ENCODE assay signal across 8 mouse cellular contexts in genomic region chr11:95009629-95010014, GRCm38 (mm10). TPM values are rescaled to one million over a fixed set of nuclear protein-coding genes. Genes with fewer than 3 reads are reported as not detected.
DNase-seq lines count a peak whose midpoint lies in the region; ATAC-seq and TF ChIP-seq lines count a peak whose summit lies in the region.

Gene Samd14 (plus strand): TSS chr11:95009879.

- DNase-seq in adrenal gland, postnatal 10 days = peak; percentile 75
- DNase-seq in embryonic facial prominence, embryonic 10.5 days (ENCODE audit: low spot score) = peak; percentile 90
- DNase-seq in heart, embryonic 10.5 days (ENCODE audit: low spot score) = peak; percentile 91
- peak; percentile 90 for DNase-seq in kidney, postnatal 0 days (ENCODE audit: low spot score)
- peak; percentile 67 for DNase-seq in liver, embryonic 13.5 days
- peak; percentile 47 for DNase-seq in naive thymus-derived CD4-positive, alpha-beta T cell, adult 2 months (ENCODE audit: low read depth)

- peak within 1 kb of the TSS; percentile 90 for H3K4me2 ChIP-seq in kidney, postnatal 0 days (ENCODE audit: low read length)
- peak within 1 kb of the TSS; percentile 83 for H3K4me2 ChIP-seq in liver, embryonic 13.5 days

- no peaks in the 10 kb centered on the region for H3K9me3 ChIP-seq in ES-Bruce4 (replicated peaks; ENCODE audit: control insufficient read depth, insufficient read depth, low read length, poor library complexity, severe bottlenecking)
- H3K9me3 ChIP-seq in embryonic facial prominence, embryonic 10.5 days = no peaks in the 10 kb centered on the region
- H3K9me3 ChIP-seq in heart, embryonic 10.5 days = no peaks in the 10 kb centered on the region
- no peaks in the 10 kb centered on the region for H3K9me3 ChIP-seq in kidney, postnatal 0 days (replicated peaks; ENCODE audit: low read length)
- no peaks in the 10 kb centered on the region for H3K9me3 ChIP-seq in liver, embryonic 13.5 days (replicated peaks)

- H3K4me1 ChIP-seq in ES-Bruce4 (ENCODE audit: control insufficient read depth, insufficient read depth, low read length) = no peaks in the 10 kb centered on the region
- peaks cover 78% of the 10 kb centered on the region for H3K4me1 ChIP-seq in embryonic facial prominence, embryonic 10.5 days
- H3K4me1 ChIP-seq in heart, embryonic 10.5 days = peaks cover 76% of the 10 kb centered on the region
- H3K4me1 ChIP-seq in kidney, postnatal 0 days (replicated peaks; ENCODE audit: insufficient read depth, low read length) = peaks cover 28% of the 10 kb centered on the region
- H3K4me1 ChIP-seq in liver, embryonic 13.5 days (replicated peaks) = peaks cover 79% of the 10 kb centered on the region

- TF ChIP-seq CTCF in ES-Bruce4 (IDR thresholded peaks at IDR 0.05; ENCODE audit: low read depth, low read length) = no peak
- TF ChIP-seq CTCF in kidney, postnatal 0 days (IDR thresholded peaks at IDR 0.05; ENCODE audit: low read depth) = no peak

- no peaks in the 10 kb centered on the region for H3K36me3 ChIP-seq in ES-Bruce4 (ENCODE audit: control insufficient read depth, insufficient read depth, low read length, poor library complexity, severe bottlenecking)
- H3K36me3 ChIP-seq in embryonic facial prominence, embryonic 10.5 days (replicated peaks) = peaks cover 35% of the 10 kb centered on the region
- H3K36me3 ChIP-seq in heart, embryonic 10.5 days = peaks cover 19% of the 10 kb centered on the region
- H3K36me3 ChIP-seq in kidney, postnatal 0 days (ENCODE audit: insufficient read depth, low read length) = 0 out of 2 replicates have a peak, but pooled peaks cover 5% of the 10 kb centered on the region
- peaks cover 34% of the 10 kb centered on the region for H3K36me3 ChIP-seq in liver, embryonic 13.5 days

- H3K27ac ChIP-seq in ES-Bruce4 (ENCODE audit: insufficient read depth, low read length) = no peak within 1 kb of the TSS
- H3K27ac ChIP-seq in embryonic facial prominence, embryonic 10.5 days (replicated peaks) = peak within 1 kb of the TSS; percentile 92
- H3K27ac ChIP-seq in heart, embryonic 10.5 days = peak within 1 kb of the TSS; percentile 94
- peak within 1 kb of the TSS; percentile 87 for H3K27ac ChIP-seq in kidney, postnatal 0 days
- H3K27ac ChIP-seq in liver, embryonic 13.5 days = peak within 1 kb of the TSS; percentile 100

- peak within 1 kb of the TSS; percentile 70 for H3K9ac ChIP-seq in ES-Bruce4 (ENCODE audit: low read depth, poor library complexity, severe bottlenecking)
- H3K9ac ChIP-seq in kidney, postnatal 0 days (ENCODE audit: low read depth, low read length) = peak within 1 kb of the TSS; percentile 72
- peak within 1 kb of the TSS; percentile 99 for H3K9ac ChIP-seq in liver, embryonic 13.5 days

- under 1% methylated on average over 32 of the region's 32 CpGs for WGBS in embryonic facial prominence, embryonic 10.5 days
- under 1% methylated on average over 32 of the region's 32 CpGs for WGBS in heart, embryonic 10.5 days
- WGBS in kidney, postnatal 0 days = under 1% methylated on average over 30 of the region's 32 CpGs
- WGBS in liver, embryonic 13.5 days (ENCODE audit: insufficient replicate concordance) = 0% methylated on average over 32 of the region's 32 CpGs

- H3K27me3 ChIP-seq in ES-Bruce4 (ENCODE audit: control insufficient read depth, insufficient read depth, low read length, poor library complexity, severe bottlenecking) = peaks cover 5% of the 10 kb centered on the region
- H3K27me3 ChIP-seq in embryonic facial prominence, embryonic 10.5 days (replicated peaks; ENCODE audit: low read depth, poor library complexity, severe bottlenecking) = no peaks in the 10 kb centered on the region
- H3K27me3 ChIP-seq in heart, embryonic 10.5 days (ENCODE audit: insufficient read depth, poor library complexity, severe bottlenecking) = no peaks in the 10 kb centered on the region
- H3K27me3 ChIP-seq in kidney, postnatal 0 days (ENCODE audit: insufficient read depth, low read length) = no peaks in the 10 kb centered on the region
- H3K27me3 ChIP-seq in liver, embryonic 13.5 days = peaks cover 3% of the 10 kb centered on the region; the same call in 1 of the 2 replicates

- peak within 1 kb of the TSS; percentile 73 for H3K4me3 ChIP-seq in ES-Bruce4 (ENCODE audit: low read depth, low read length)
- peak within 1 kb of the TSS; percentile 85 for H3K4me3 ChIP-seq in embryonic facial prominence, embryonic 10.5 days
- peak within 1 kb of the TSS; percentile 80 for H3K4me3 ChIP-seq in heart, embryonic 10.5 days
- peak within 1 kb of the TSS; percentile 66 for H3K4me3 ChIP-seq in kidney, postnatal 0 days (replicated peaks; ENCODE audit: low read depth, low read length)
- peak within 1 kb of the TSS; percentile 89 for H3K4me3 ChIP-seq in liver, embryonic 13.5 days (replicated peaks)

- no peak for TF ChIP-seq POLR2A in ES-Bruce4 (IDR thresholded peaks at IDR 0.05; ENCODE audit: insufficient read depth, low read length)

- no peak for TF ChIP-seq EP300 in ES-Bruce4 (IDR thresholded peaks at IDR 0.05; ENCODE audit: insufficient read depth, low read depth, low read length)

- ATAC-seq in kidney, postnatal 0 days (replicated peaks; ENCODE audit: low FRiP score, low read depth) = peak; percentile 27
- ATAC-seq in liver, embryonic 13.5 days (ENCODE audit: low read depth) = peak; percentile 20
- ATAC-seq in activated CD4-positive, CD25-positive, alpha-beta regulatory T cell, adult 4 months = no peak

RNA-seq across cellular contexts. Expression of gene Samd14, which starts in this region (rescaled TPM):
- 0.30 and 0.79 TPM in 2 replicates for polyA plus RNA-seq in ES-Bruce4 (2011; ENCODE audit: insufficient read depth, insufficient read length, low read depth, missing spikeins)
- total RNA-seq in adrenal gland, postnatal 10 days (2021) = 10 to 100 TPM in 1 of 2 experiments, 1 to 10 TPM in 1; 7.3 to 11.0 TPM
- 35.5 and 42.5 TPM in 2 replicates for polyA plus RNA-seq in embryonic facial prominence, embryonic 10.5 days (2016; fragmentation: Nextera tagmentation; extraction: Ambion mirVana)
- 15.1 and 18.8 TPM in 2 replicates for polyA plus RNA-seq in heart, embryonic 10.5 days (2016; fragmentation: Nextera tagmentation; extraction: Ambion mirVana)
- 13.1 and 14.5 TPM in 2 replicates for polyA plus RNA-seq in kidney, postnatal 0 days (2015; fragmentation: Nextera tagmentation; extraction: Ambion mirVana)
- polyA plus RNA-seq in liver, embryonic 13.5 days (2015; fragmentation: Nextera tagmentation; extraction: Ambion mirVana) = 35.4 and 36.3 TPM in 2 replicates
- under 1 TPM in 1 of 2 experiments, not detected in 1; 0.32 TPM for polyA plus RNA-seq in activated CD4-positive, CD25-positive, alpha-beta regulatory T cell, adult 4 months (2017; shearing (Covaris generic))
